Mouse (Mus musculus): ENCODE data around the gene Dennd5a. TPM values are rescaled to one million over a fixed set of nuclear protein-coding genes. Genes with fewer than 3 reads are reported as not detected.
A peak's percentile ranks its signal among the peaks of the same experiment; 100 is the strongest.
"Not testable (repeated sequence)": the region's sequence is repeated elsewhere in the genome, so short reads cannot be mapped to it uniquely, and the experiment has no call there.

Gene Dennd5a
- polyA plus RNA-seq, 1 experiment from 2014 or later = 42.5 TPM

DNA sequence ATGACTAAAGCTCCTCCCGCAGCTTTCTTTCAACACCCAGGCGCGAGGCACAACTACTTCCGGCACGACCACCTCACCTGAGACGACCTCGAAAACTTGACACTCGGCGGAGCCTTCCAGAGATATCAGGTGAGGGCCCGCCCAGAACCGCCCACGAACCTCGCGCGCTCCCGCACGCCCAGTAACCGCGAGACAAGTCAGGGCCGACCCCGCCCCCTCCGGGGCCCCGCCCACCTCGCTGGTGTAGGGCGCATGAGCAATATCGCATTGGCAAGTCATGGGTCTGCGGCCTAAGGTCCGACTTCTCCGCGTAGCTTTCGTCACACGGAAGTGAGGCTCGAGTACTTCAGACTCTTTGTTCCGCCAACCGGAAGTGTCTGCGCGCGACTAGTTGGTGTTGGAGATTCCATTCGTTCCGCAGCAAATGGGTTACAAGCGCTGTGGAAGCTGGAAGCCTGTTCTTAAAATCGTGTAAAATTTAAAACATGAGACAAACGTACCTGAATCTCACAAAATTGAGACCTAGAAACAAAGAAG lies 25.9 kb upstream of the Dennd5a start:
- WGBS = under 1% methylated on average over 43 of the region's 43 CpGs
- Histone ChIP-seq H3K9me3 (no peaks in the 10 kb centered on the region), H3K27me3 (0 out of 2 replicates have a peak, but pooled peaks cover 6% of the 10 kb centered on the region), H3K27ac (peak overlapping the region; percentile 84), H3K4me1 (replicated peaks) (peaks cover 21% of the 10 kb centered on the region), H3K36me3 (peaks cover 15% of the 10 kb centered on the region), H3K4me3 (peak overlapping the region; percentile 64), H3K9ac (peak overlapping the region; percentile 82), H3K4me2 (peak overlapping the region; percentile 64)
- peak; percentile 99 for ATAC-seq (ENCODE audit: low FRiP score)

GRCm38 (mm10) chr7:109985661-109986132 lies 25.4 kb upstream of the Dennd5a start:
- under 1% methylated on average over 27 of the region's 27 CpGs for WGBS
- peak; percentile 70 for ATAC-seq (ENCODE audit: low FRiP score)

GRCm38 (mm10) chr7:109984608-109985007 lies 24.3 kb upstream of the Dennd5a start:
- H3K36me3 ChIP-seq = peaks cover 25% of the 10 kb centered on the region
- H3K4me3 ChIP-seq = peak overlapping the region; percentile 64; the same call in 1 of the 2 replicates
- 83% methylated on average over 5 of the region's 5 CpGs for WGBS
- peaks cover 21% of the 10 kb centered on the region for H3K4me1 ChIP-seq (replicated peaks)
- not testable (repeated sequence) for H3K9me3 ChIP-seq; ATAC-seq (ENCODE audit: low FRiP score); H3K27ac ChIP-seq; H3K27me3 ChIP-seq
- H3K4me2 ChIP-seq = peak overlapping the region; percentile 64
- peak overlapping the region; percentile 82 for H3K9ac ChIP-seq

More at GRCm38 (mm10) chr7:109985661-109986132, 25.4 kb upstream of the Dennd5a start:
- Histone ChIP-seq H3K27ac (peak overlapping the region; percentile 84), H3K4me3 (peak overlapping the region; percentile 64), H3K4me2 (peak overlapping the region; percentile 64), H3K27me3 (0 out of 2 replicates have a peak, but pooled peaks cover 6% of the 10 kb centered on the region), H3K9ac (peak overlapping the region; percentile 82), H3K4me1 (replicated peaks) (peaks cover 21% of the 10 kb centered on the region), H3K9me3 (no peaks in the 10 kb centered on the region), H3K36me3 (peaks cover 16% of the 10 kb centered on the region)

DNA sequence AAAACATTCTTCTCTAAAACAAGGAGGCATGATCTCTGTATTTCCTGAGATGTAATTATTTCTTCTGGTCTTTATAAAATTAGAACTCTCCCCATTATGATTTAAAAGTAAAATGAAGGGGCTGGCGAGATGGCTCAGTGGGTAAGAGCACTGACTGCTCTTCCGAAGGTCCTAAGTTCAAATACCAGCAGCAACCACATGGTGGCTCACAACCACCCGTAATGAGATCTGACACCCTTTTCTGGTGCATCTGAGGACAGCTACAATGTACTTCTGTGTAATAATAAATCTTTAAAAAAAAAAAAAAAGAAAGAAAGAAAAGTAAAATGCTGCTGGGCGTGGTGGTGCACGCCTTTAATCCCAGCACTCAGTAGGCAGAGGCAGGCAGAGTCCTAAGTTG lies 16.9 kb upstream of the Dennd5a start:
- peaks cover 64% of the 10 kb centered on the region for H3K36me3 ChIP-seq
- not testable (repeated sequence) for H3K4me2 ChIP-seq; H3K9me3 ChIP-seq; H3K9ac ChIP-seq; H3K27me3 ChIP-seq; H3K27ac ChIP-seq; ATAC-seq (ENCODE audit: low FRiP score); H3K4me3 ChIP-seq; H3K4me1 ChIP-seq (replicated peaks)
- 75% methylated on average over 5 of the region's 5 CpGs for WGBS

DNA sequence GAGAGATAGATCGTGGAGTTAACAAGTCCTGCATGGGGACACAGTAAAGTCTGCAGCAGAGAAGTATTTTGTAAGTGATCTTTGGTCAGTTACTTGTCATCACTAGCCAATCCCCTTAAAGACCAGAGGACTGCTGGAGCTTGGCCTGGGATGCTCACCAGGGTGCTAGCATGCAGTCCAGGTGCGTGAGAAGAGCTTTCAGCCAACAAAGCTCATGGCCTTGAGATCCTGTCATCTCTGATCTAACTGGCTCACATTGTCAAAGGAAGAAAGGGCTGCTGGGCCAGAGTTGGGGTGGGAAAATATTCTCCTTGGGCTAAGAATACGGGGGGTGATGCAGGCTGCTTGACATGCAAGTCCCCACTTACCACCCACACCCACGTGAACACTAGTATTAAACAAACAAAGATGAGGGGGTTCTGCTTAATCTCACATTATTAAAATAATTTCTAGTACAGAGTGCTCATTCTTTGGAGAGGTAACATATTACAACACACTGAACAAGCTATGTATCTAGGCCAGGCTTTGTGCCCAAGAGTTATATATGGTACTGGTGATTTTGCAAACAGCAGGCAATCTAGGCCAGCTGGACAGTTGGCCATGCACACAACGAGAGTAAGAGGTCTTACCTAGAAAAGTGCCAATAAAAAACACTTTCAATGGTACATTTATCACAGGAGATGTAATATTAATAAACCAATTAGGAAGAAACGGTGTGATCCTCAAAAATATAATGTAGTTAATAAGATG lies 15.9 kb upstream of the Dennd5a start:
- no peak overlapping the region for H3K4me2 ChIP-seq
- H3K36me3 ChIP-seq = peaks cover 55% of the 10 kb centered on the region
- H3K4me3 ChIP-seq = no peak overlapping the region
- H3K27ac ChIP-seq = no peak overlapping the region
- ATAC-seq (ENCODE audit: low FRiP score) = no peak
- H3K27me3 ChIP-seq = no peaks in the 10 kb centered on the region
- no peaks in the 10 kb centered on the region for H3K9me3 ChIP-seq
- H3K4me1 ChIP-seq (replicated peaks) = no peaks in the 10 kb centered on the region
- WGBS = 93% methylated on average over 6 of the region's 6 CpGs
- H3K9ac ChIP-seq = no peak overlapping the region

- Histone ChIP-seq H3K27me3 (no peaks in the 10 kb centered on the region), H3K27ac (peak overlapping the region; percentile 79), H3K36me3 (peaks cover 9% of the 10 kb centered on the region), H3K4me3 (no peak overlapping the region), H3K9ac (no peak overlapping the region), H3K4me1 (replicated peaks) (peaks cover 17% of the 10 kb centered on the region), H3K4me2 (no peak overlapping the region), H3K9me3 (no peaks in the 10 kb centered on the region)
- ATAC-seq (ENCODE audit: low FRiP score) = no peak
Observed at GRCm38 (mm10) chr7:109969542-109969941, 9.3 kb upstream of the Dennd5a start.

GRCm38 (mm10) chr7:109968924-109969450 lies 8.7 kb upstream of the Dennd5a start:
- no peaks in the 10 kb centered on the region for H3K9me3 ChIP-seq
- ATAC-seq (ENCODE audit: low FRiP score) = peak; percentile 78
- H3K9ac ChIP-seq = no peak overlapping the region
- no peak overlapping the region for H3K4me3 ChIP-seq
- H3K36me3 ChIP-seq = peaks cover 9% of the 10 kb centered on the region
- peak overlapping the region; percentile 82 for H3K27ac ChIP-seq
- H3K4me1 ChIP-seq (replicated peaks) = peaks cover 17% of the 10 kb centered on the region
- H3K4me2 ChIP-seq = no peak overlapping the region
- WGBS = no CpG with 5 or more reads among the region's 2 CpGs
- no peaks in the 10 kb centered on the region for H3K27me3 ChIP-seq

- Histone ChIP-seq H3K27me3 (no peaks in the 10 kb centered on the region), H3K9ac (no peak overlapping the region; the same call in 1 of the 2 replicates), H3K36me3 (peaks cover 6% of the 10 kb centered on the region), H3K4me3 (no peak overlapping the region), H3K4me1 (replicated peaks) (peaks cover 17% of the 10 kb centered on the region), H3K27ac (peak overlapping the region; percentile 82), H3K9me3 (0 out of 2 replicates have a peak, but pooled peaks cover 5% of the 10 kb centered on the region), H3K4me2 (no peak overlapping the region)
- ATAC-seq (ENCODE audit: low FRiP score) = peak; percentile 82
- 57% methylated on average over 11 of the region's 11 CpGs for WGBS
Observed at GRCm38 (mm10) chr7:109967805-109968579, 7.7 kb upstream of the Dennd5a start.

GRCm38 (mm10) chr7:109965658-109966057 lies 5.4 kb upstream of the Dennd5a start:
- no peak overlapping the region for H3K27ac ChIP-seq
- no peaks in the 10 kb centered on the region for H3K36me3 ChIP-seq
- H3K27me3 ChIP-seq = no peaks in the 10 kb centered on the region
- no peak overlapping the region for H3K4me2 ChIP-seq
- no peak overlapping the region for H3K4me3 ChIP-seq
- 0 out of 2 replicates have a peak, but pooled peaks cover 5% of the 10 kb centered on the region for H3K9me3 ChIP-seq
- no peak for ATAC-seq (ENCODE audit: low FRiP score)
- H3K4me1 ChIP-seq (replicated peaks) = peaks cover 28% of the 10 kb centered on the region
- no peak overlapping the region for H3K9ac ChIP-seq

DNA sequence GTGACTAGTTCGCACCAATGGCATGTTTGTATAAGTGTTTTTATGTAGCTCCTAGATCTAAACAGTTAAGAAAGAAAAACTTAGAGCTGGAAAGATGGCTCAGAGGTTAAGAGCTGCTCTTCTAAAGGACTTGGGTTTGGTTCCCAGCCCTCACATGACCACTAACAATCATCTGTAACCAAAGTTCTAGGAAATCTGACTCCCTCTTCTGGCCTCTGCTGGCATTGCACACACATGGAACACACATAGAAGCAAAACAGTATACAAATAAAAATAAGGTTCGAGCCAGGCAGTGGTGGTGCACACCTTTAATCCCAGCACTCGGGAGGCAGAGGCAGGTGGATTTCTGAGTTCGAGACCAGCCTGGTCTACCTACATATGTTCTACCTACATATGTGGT lies 3.4 kb upstream of the Dennd5a start:
- H3K4me2 ChIP-seq = no peak overlapping the region
- H3K9me3 ChIP-seq = 0 out of 2 replicates have a peak, but pooled peaks cover 5% of the 10 kb centered on the region
- no peak overlapping the region for H3K27ac ChIP-seq
- peaks cover 31% of the 10 kb centered on the region for H3K4me1 ChIP-seq (replicated peaks)
- H3K4me3 ChIP-seq = no peak overlapping the region
- 95% methylated on average over 4 of the region's 4 CpGs for WGBS
- H3K27me3 ChIP-seq = no peaks in the 10 kb centered on the region
- no peak overlapping the region for H3K9ac ChIP-seq
- no peaks in the 10 kb centered on the region for H3K36me3 ChIP-seq
- ATAC-seq (ENCODE audit: low FRiP score) = no peak

DNA sequence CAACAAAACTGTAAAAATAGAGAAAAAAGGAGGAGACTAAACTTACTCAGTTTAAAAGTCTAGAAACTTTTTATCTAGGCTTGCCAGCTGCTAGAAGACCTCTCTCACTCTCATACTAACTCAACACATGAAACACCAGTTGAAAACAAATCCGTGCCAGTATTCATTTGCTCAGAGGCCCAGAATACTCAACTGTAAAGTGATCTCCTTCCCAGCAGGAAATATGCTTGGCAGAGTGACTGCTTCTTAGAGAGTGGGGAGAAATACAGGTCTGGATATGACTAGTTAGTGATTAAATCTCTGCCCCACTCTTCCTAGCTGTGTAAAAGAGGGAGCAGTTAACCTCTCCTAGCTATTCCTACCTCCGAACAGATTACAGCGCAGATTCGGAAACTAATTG lies 2.3 kb upstream of the Dennd5a start:
- Histone ChIP-seq H3K36me3 (no peaks in the 10 kb centered on the region), H3K27ac (no peak overlapping the region), H3K4me1 (replicated peaks) (peaks cover 32% of the 10 kb centered on the region), H3K27me3 (no peaks in the 10 kb centered on the region), H3K9ac (no peak overlapping the region), H3K9me3 (0 out of 2 replicates have a peak, but pooled peaks cover 5% of the 10 kb centered on the region), H3K4me3 (no peak overlapping the region), H3K4me2 (no peak overlapping the region)
- no peak for ATAC-seq (ENCODE audit: low FRiP score)
- WGBS = 80% methylated on average over 4 of the region's 4 CpGs

DNA sequence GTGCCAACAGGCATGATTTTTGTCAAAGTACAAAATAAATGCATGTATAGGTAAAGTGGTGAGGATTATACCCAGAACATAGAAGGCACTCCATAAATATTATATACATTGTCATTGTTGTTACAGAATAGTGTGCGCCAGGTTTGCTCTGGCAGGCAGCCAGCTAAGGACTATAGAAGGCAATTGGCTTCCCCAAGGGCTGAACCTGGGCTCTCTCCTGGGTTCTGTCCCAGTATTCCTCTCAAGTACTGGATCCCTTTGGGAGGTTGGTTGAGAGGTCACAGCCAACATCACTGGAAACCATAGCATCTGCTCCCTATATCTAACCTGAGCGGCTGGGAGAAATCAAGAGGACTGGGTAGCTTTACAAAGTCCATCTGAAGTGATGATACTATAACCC lies 1.3 kb upstream of the Dennd5a start:
- Histone ChIP-seq H3K4me3 (no peak overlapping the region), H3K27ac (no peak overlapping the region), H3K9ac (no peak overlapping the region), H3K4me2 (no peak overlapping the region), H3K4me1 (replicated peaks) (peaks cover 42% of the 10 kb centered on the region), H3K27me3 (no peaks in the 10 kb centered on the region), H3K9me3 (0 out of 2 replicates have a peak, but pooled peaks cover 5% of the 10 kb centered on the region), H3K36me3 (no peaks in the 10 kb centered on the region)
- ATAC-seq (ENCODE audit: low FRiP score) = no peak
- 81% methylated on average over 2 of the region's 2 CpGs for WGBS

Data from hindbrain, embryonic 13.5 days (tissue).